Mouse (Mus musculus) liver, embryonic 14.5 days (tissue): ENCODE data around the gene Sephs2.

Source experiments
- CTCF ChIP-seq: IDR thresholded peaks from 2 replicates; pipeline ENCODE4 v1.5.1; 2016; ENCODE audit warnings: antibody characterized with exemption, low read depth, control low read depth
- EP300 ChIP-seq: IDR thresholded peaks from 2 replicates; pipeline ENCODE4 v1.6.1; 2016; ENCODE audit warnings: antibody characterized with exemption, low read depth

DNA sequence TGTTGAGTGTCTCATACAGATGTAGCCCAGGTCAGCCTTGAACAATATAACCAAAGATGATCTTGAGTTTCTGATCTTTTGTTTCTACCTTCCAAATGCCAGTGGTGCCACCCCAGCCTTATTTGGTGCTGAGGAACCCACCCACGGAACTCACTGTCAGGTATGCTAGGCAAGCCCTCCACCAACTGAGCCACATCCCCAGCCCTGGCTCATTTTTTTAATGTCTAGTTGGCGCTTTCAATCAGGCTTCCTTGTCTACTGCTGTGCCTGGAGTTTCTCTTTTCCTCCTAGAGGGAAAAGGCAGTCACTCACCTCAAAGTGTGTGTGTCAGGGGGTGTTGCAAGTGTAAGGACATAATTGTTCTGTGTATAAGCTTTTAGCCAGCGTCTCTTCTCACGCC, 2.8 kb downstream of the Sephs2 start:
- TF ChIP-seq EP300 (no peak), CTCF (no peak)
